Mouse (Mus musculus) heart, embryonic 14.5 days (tissue): ENCODE measurements around the gene Zcchc14. TPM values are rescaled to one million over a fixed set of nuclear protein-coding genes. Genes with fewer than 3 reads are reported as not detected.
"Not testable (repeated sequence)": the region's sequence is repeated elsewhere in the genome, so short reads cannot be mapped to it uniquely, and the experiment has no call there.

Experiments
- ATAC-seq: fragments of 200-750 bp; cut with Nextera tagmentation; 2 replicates; pipeline ENCODE4 v1.8.0; 2017; ENCODE audit warnings: low read depth, moderate TSS enrichment; ENCODE audit not compliant: insufficient number of reproducible peaks, insufficient read depth, low FRiP score
- H3K27ac ChIP-seq, 2 experiments: fragments of 200-500 bp in 1 of 2; fragments of 300-500 bp in 1 of 2; sonication (generic) in 1 of 2; replicated peaks in 1 of 2; 2 replicates each; pipeline ENCODE4 v1.5.1; 2012 to 2014; ENCODE audit warnings: low read depth in 2 of 2, low read length in 2 of 2, control low read depth in 1 of 2, mild to moderate bottlenecking in 1 of 2, mixed read lengths in 1 of 2; ENCODE audit not compliant: control insufficient read depth in 1 of 2, insufficient read depth in 1 of 2
- H3K27me3 ChIP-seq: fragments of 300-500 bp; sonication (generic); 2 replicates; pipeline ENCODE4 v1.6.1; 2014; ENCODE audit warnings: mild to moderate bottlenecking, low read length, control low read depth; ENCODE audit not compliant: control insufficient read depth, insufficient read depth
- H3K36me3 ChIP-seq: fragments of 300-500 bp; sonication (generic); 2 replicates; pipeline ENCODE4 v1.6.1; 2014; ENCODE audit warnings: mild to moderate bottlenecking, control low read depth, low read length, mixed read lengths; ENCODE audit not compliant: control insufficient read depth, insufficient read depth
- H3K4me1 ChIP-seq, 2 experiments: fragments of 200-500 bp in 1 of 2; fragments of 300-500 bp in 1 of 2; sonication (generic) in 1 of 2; 2 replicates each; pipeline ENCODE4 v1.6.1; 2012 to 2014; ENCODE audit warnings: low read length in 2 of 2, control low read depth in 1 of 2, mixed read lengths in 1 of 2; ENCODE audit not compliant: control insufficient read depth in 2 of 2, insufficient read depth in 2 of 2
- H3K4me2 ChIP-seq: fragments of 300-500 bp; sonication (generic); 2 replicates; pipeline ENCODE4 v1.6.1; 2014; ENCODE audit warnings: mild to moderate bottlenecking, low read length
- H3K4me3 ChIP-seq, 2 experiments: fragments of 200-500 bp in 1 of 2; fragments of 300-500 bp in 1 of 2; sonication (generic) in 1 of 2; 2 replicates each; pipeline ENCODE4 v1.5.1; 2012 to 2014; ENCODE audit warnings: low read length in 2 of 2, mild to moderate bottlenecking in 2 of 2, control low read depth in 1 of 2, low read depth in 1 of 2, moderate library complexity in 1 of 2; ENCODE audit not compliant: control insufficient read depth in 1 of 2, insufficient read depth in 1 of 2
- H3K9ac ChIP-seq: fragments of 300-500 bp; sonication (generic); 2 replicates; pipeline ENCODE4 v1.6.1; 2014; ENCODE audit warnings: mild to moderate bottlenecking, low read length
- H3K9me3 ChIP-seq: fragments of 300-500 bp; sonication (generic); 2 replicates; pipeline ENCODE4 v1.6.1; 2016; ENCODE audit warnings: low read length, control low read depth; ENCODE audit not compliant: control insufficient read depth
- WGBS: fragments of 180-500 bp; shearing (Covaris S2); extraction: QIAGEN DNeasy Blood & Tissue Kit; methylation state at CpG from one replicate; pipeline ENCODE4 v1.1.7; 2014; 5-methylcytosine and 5-hydroxymethylcytosine counted together
- polyA plus RNA-seq: library from polyadenylated mRNA; unstranded; fragments of >200 nt; fragmentation: Nextera tagmentation; extraction: Ambion mirVana; gene quantifications from 2 replicates; pipeline ENCODE4 v1.2.1, GENCODE M21; 2014

The Zcchc14 gene
- polyA plus RNA-seq, 1 experiment from 2014 or later, result 13.9 TPM

GRCm38 (mm10) chr8:121675161-121675560 is 22.5 kb upstream of the Zcchc14 start:
- Histone ChIP-seq H3K9me3 (no peaks in the 10 kb centered on the region), H3K4me1 (no peaks in the 10 kb centered on the region), H3K27me3 (no peaks in the 10 kb centered on the region), H3K9ac (no peak overlapping the region), H3K27ac (no peak overlapping the region), H3K4me3 (no peak overlapping the region), H3K4me2 (no peak overlapping the region), H3K36me3 (no peaks in the 10 kb centered on the region)
- 60% methylated on average over 3 of the region's 3 CpGs for WGBS
- ATAC-seq, result no peak

- Histone ChIP-seq H3K4me3 (no peak overlapping the region), H3K4me2 (no peak overlapping the region), H3K27ac (no peak overlapping the region), H3K4me1 (no peaks in the 10 kb centered on the region; a peak in 1 of 4 replicates), H3K9me3 (no peaks in the 10 kb centered on the region), H3K36me3 (no peaks in the 10 kb centered on the region), H3K9ac (no peak overlapping the region), H3K27me3 (no peaks in the 10 kb centered on the region)
- 67% methylated on average over 5 of the region's 5 CpGs for WGBS
- ATAC-seq, result no peak
Observed at GRCm38 (mm10) chr8:121674524-121674923, 21.8 kb upstream of the Zcchc14 start.

- Histone ChIP-seq H3K27ac (no peak overlapping the region), H3K4me2 (no peak overlapping the region), H3K4me1 (peaks cover 2 to 5% of the 10 kb centered on the region in 2 experiments; a peak in 3 of 4 replicates), H3K9ac (no peak overlapping the region), H3K9me3 (no peaks in the 10 kb centered on the region), H3K36me3 (no peaks in the 10 kb centered on the region), H3K27me3 (no peaks in the 10 kb centered on the region), H3K4me3 (no peak overlapping the region)
- WGBS, result 73% methylated on average over 5 of the region's 5 CpGs
- no peak for ATAC-seq
Observed at GRCm38 (mm10) chr8:121673917-121674316, 21.2 kb upstream of the Zcchc14 start.

GRCm38 (mm10) chr8:121673153-121673552 is 20.5 kb upstream of the Zcchc14 start:
- peaks cover 9 to 12% of the 10 kb centered on the region in 2 experiments; a peak in 3 of 4 replicates for H3K4me1 ChIP-seq
- no peak overlapping the region for H3K4me3 ChIP-seq
- no peak overlapping the region for H3K27ac ChIP-seq
- no peak overlapping the region for H3K9ac ChIP-seq
- H3K27me3 ChIP-seq, result no peaks in the 10 kb centered on the region
- WGBS, result 27% methylated on average over 4 of the region's 4 CpGs
- no peaks in the 10 kb centered on the region for H3K36me3 ChIP-seq
- no peak overlapping the region for H3K4me2 ChIP-seq
- ATAC-seq, result no peak
- no peaks in the 10 kb centered on the region for H3K9me3 ChIP-seq

GRCm38 (mm10) chr8:121669208-121669607 is 16.5 kb upstream of the Zcchc14 start:
- no peaks in the 10 kb centered on the region for H3K27me3 ChIP-seq
- peak; percentile 48 for ATAC-seq
- no peak overlapping the region for H3K4me3 ChIP-seq
- no peak overlapping the region for H3K9ac ChIP-seq
- peak overlapping the region; percentile 25 to 47 for H3K27ac ChIP-seq
- no peak overlapping the region for H3K4me2 ChIP-seq
- H3K4me1 ChIP-seq, result peaks cover 19 to 24% of the 10 kb centered on the region in 2 experiments
- 21% methylated on average over 8 of the region's 8 CpGs for WGBS
- H3K9me3 ChIP-seq, result no peaks in the 10 kb centered on the region
- no peaks in the 10 kb centered on the region for H3K36me3 ChIP-seq

- Histone ChIP-seq H3K4me2 (peak overlapping the region; percentile 8; the same call in 1 of the 2 replicates), H3K27me3 (no peaks in the 10 kb centered on the region), H3K9me3 (no peaks in the 10 kb centered on the region), H3K4me3 (no peak overlapping the region), H3K27ac (peak overlapping the region; percentile 12 to 45; a peak in 3 of 4 replicates), H3K36me3 (no peaks in the 10 kb centered on the region), H3K9ac (0 out of 2 replicates have a peak overlapping the region, but pooled peaks have one; percentile 11), H3K4me1 (peaks cover 19 to 24% of the 10 kb centered on the region in 2 experiments)
- no peak for ATAC-seq
- 37% methylated on average over 6 of the region's 6 CpGs for WGBS
Observed at GRCm38 (mm10) chr8:121668553-121668952, 15.9 kb upstream of the Zcchc14 start.

GRCm38 (mm10) chr8:121667936-121668500 is 15.3 kb upstream of the Zcchc14 start:
- peaks cover 19 to 24% of the 10 kb centered on the region in 2 experiments for H3K4me1 ChIP-seq
- ATAC-seq, H3K4me3 ChIP-seq, H3K9me3 ChIP-seq, H3K36me3 ChIP-seq, H3K27me3 ChIP-seq: not testable (repeated sequence)
- 0 out of 2 replicates have a peak overlapping the region, but pooled peaks have one; percentile 11 for H3K9ac ChIP-seq
- WGBS, result 63% methylated on average over 9 of the region's 9 CpGs
- peak overlapping the region in 1 of 2 experiments; percentile 45; a peak in 2 of 4 replicates for H3K27ac ChIP-seq
- H3K4me2 ChIP-seq, result 0 out of 2 replicates have a peak overlapping the region, but pooled peaks have one; percentile 8

GRCm38 (mm10) chr8:121665329-121665728 is 12.6 kb upstream of the Zcchc14 start:
- WGBS, result 6% methylated on average over 16 of the region's 16 CpGs

More at GRCm38 (mm10) chr8:121665329-121665728, 12.6 kb upstream of the Zcchc14 start:
- H3K9ac ChIP-seq, result peak overlapping the region; percentile 44
- H3K4me3 ChIP-seq, result peak overlapping the region; percentile 19 to 22; a peak in 2 of 4 replicates
- ATAC-seq, result peak; percentile 60
- no peaks in the 10 kb centered on the region for H3K27me3 ChIP-seq
- H3K36me3 ChIP-seq, result no peaks in the 10 kb centered on the region
- no peaks in the 10 kb centered on the region for H3K9me3 ChIP-seq
- peaks cover 25 to 33% of the 10 kb centered on the region in 2 experiments for H3K4me1 ChIP-seq
- H3K4me2 ChIP-seq, result peak overlapping the region; percentile 64
- peak overlapping the region; percentile 70 to 75 for H3K27ac ChIP-seq
